Comparison of ENCODE assay signal across 11 mouse cellular contexts in the genomic region with DNA sequence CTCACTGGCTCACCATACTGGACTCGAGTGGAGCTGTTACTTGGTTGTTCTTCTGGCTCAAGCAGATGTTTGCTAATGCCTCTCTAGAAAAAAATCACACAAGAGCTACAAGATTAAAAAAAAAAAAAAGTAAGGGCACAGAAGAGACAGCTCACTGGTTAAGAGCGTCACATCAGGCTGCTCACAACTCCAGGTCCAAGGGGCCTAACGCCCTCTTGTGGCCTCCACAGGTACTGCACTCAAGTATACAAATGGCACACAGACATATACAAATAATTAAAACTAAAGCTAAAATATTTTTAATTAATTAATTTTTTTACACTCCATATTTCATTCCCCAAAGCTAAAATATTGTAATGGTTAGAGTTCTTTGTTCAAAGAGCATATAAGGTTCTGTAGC. TPM values are rescaled to one million over a fixed set of nuclear protein-coding genes. Genes with fewer than 3 reads are reported as not detected.
A peak's percentile ranks its signal among the peaks of the same experiment; 100 is the strongest.
DNase-seq lines count a peak whose midpoint lies in the region; ATAC-seq and TF ChIP-seq lines count a peak whose summit lies in the region.
"Had no signal": no experiment of that assay in that cellular context is flagged by ENCODE, and none has a peak within 500 bp of the region (broad histone marks: within the 10 kb centered on the region; RNA-seq: fewer than 3 reads in every experiment).

No protein-coding gene starts in this region.

- TF ChIP-seq EP300 in stomach, postnatal 0 days (optimal IDR thresholded peaks at IDR 0.05) = no peak

- no peak for ATAC-seq in intestine, postnatal 0 days
- no peak for ATAC-seq in intestine, embryonic 16.5 days
- ATAC-seq in stomach, postnatal 0 days (ENCODE audit: low FRiP score, low TSS enrichment) = no peak
- ATAC-seq in neural tube, embryonic 15.5 days (ENCODE audit: low FRiP score) = no peak

- H3K9me3 ChIP-seq in intestine, postnatal 0 days (ENCODE audit: control insufficient read depth) = no peaks in the 10 kb centered on the region
- no peaks in the 10 kb centered on the region for H3K9me3 ChIP-seq in intestine, embryonic 16.5 days (ENCODE audit: control insufficient read depth, low read length)
- H3K9me3 ChIP-seq in stomach, postnatal 0 days (ENCODE audit: control insufficient read depth, low read length) = no peaks in the 10 kb centered on the region
- no peaks in the 10 kb centered on the region for H3K9me3 ChIP-seq in neural tube, embryonic 15.5 days (replicated peaks)
- H3K9me3 ChIP-seq: hindbrain, embryonic 10.5 days; lung, embryonic 15.5 days had no signal

- H3K4me3 ChIP-seq in intestine, postnatal 0 days (ENCODE audit: low read depth, low read length) = no peak overlapping the region
- H3K4me3 ChIP-seq in intestine, embryonic 16.5 days (ENCODE audit: low read length) = no peak overlapping the region
- no peak overlapping the region for H3K4me3 ChIP-seq in spleen, adult 2 months (ENCODE audit: extremely low read depth, insufficient read depth, insufficient read length)
- H3K4me3 ChIP-seq in stomach, postnatal 0 days (ENCODE audit: low read depth, low read length) = no peak overlapping the region
- no peak overlapping the region for H3K4me3 ChIP-seq in neural tube, embryonic 15.5 days (replicated peaks)
- H3K4me3 ChIP-seq: hindbrain, embryonic 10.5 days; lung, embryonic 15.5 days had no signal

- H3K27me3 ChIP-seq in intestine, postnatal 0 days (replicated peaks; ENCODE audit: control insufficient read depth, insufficient read depth, low read length) = no peaks in the 10 kb centered on the region
- no peaks in the 10 kb centered on the region for H3K27me3 ChIP-seq in intestine, embryonic 16.5 days (replicated peaks; ENCODE audit: control insufficient read depth, insufficient read depth, low read length)
- H3K27me3 ChIP-seq in spleen, adult 2 months (ENCODE audit: control insufficient read depth, insufficient read depth, low read length) = no peaks in the 10 kb centered on the region
- H3K27me3 ChIP-seq in stomach, postnatal 0 days (ENCODE audit: control insufficient read depth, insufficient read depth, low read length) = no peaks in the 10 kb centered on the region
- no peaks in the 10 kb centered on the region for H3K27me3 ChIP-seq in neural tube, embryonic 15.5 days (replicated peaks)
- H3K27me3 ChIP-seq: lung, embryonic 15.5 days had no signal

- H3K4me1 ChIP-seq in intestine, postnatal 0 days (replicated peaks; ENCODE audit: control insufficient read depth, insufficient read depth, low read length) = no peaks in the 10 kb centered on the region; the same call in 1 of the 2 replicates
- H3K4me1 ChIP-seq in intestine, embryonic 16.5 days (ENCODE audit: control insufficient read depth, insufficient read depth, low read length) = peaks cover 7% of the 10 kb centered on the region
- peaks cover 2% of the 10 kb centered on the region; the same call in 1 of the 2 replicates for H3K4me1 ChIP-seq in spleen, adult 2 months (ENCODE audit: control insufficient read depth, insufficient read depth, insufficient read length)
- peaks cover 5% of the 10 kb centered on the region; the same call in 1 of the 2 replicates for H3K4me1 ChIP-seq in stomach, postnatal 0 days (replicated peaks; ENCODE audit: control insufficient read depth, insufficient read depth)
- H3K4me1 ChIP-seq in neural tube, embryonic 15.5 days = peaks cover 23% of the 10 kb centered on the region

- H3K4me2 ChIP-seq in intestine, postnatal 0 days (replicated peaks; ENCODE audit: low read depth) = no peak overlapping the region
- no peak overlapping the region for H3K4me2 ChIP-seq in intestine, embryonic 16.5 days (ENCODE audit: low read depth, low read length)
- H3K4me2 ChIP-seq in stomach, postnatal 0 days (replicated peaks; ENCODE audit: low read depth) = no peak overlapping the region
- H3K4me2 ChIP-seq in neural tube, embryonic 15.5 days = no peak overlapping the region
- H3K4me2 ChIP-seq: lung, embryonic 15.5 days had no signal

- no peak for TF ChIP-seq POLR2A in spleen, adult 2 months (IDR thresholded peaks at IDR 0.05; ENCODE audit: low read depth, low read length)

- no peak overlapping the region for H3K27ac ChIP-seq in intestine, postnatal 0 days (ENCODE audit: low read depth, low read length)
- no peak overlapping the region for H3K27ac ChIP-seq in intestine, embryonic 16.5 days (ENCODE audit: low read length)
- no peak overlapping the region for H3K27ac ChIP-seq in spleen, adult 2 months (ENCODE audit: insufficient read depth, low read length)
- H3K27ac ChIP-seq in stomach, postnatal 0 days (replicated peaks) = no peak overlapping the region
- H3K27ac ChIP-seq in neural tube, embryonic 15.5 days (replicated peaks) = no peak overlapping the region
- H3K27ac ChIP-seq: hindbrain, embryonic 10.5 days; lung, embryonic 15.5 days had no signal

- H3K9ac ChIP-seq in intestine, postnatal 0 days (ENCODE audit: low read depth, low read length) = no peak overlapping the region
- no peak overlapping the region for H3K9ac ChIP-seq in intestine, embryonic 16.5 days (ENCODE audit: low read depth, low read length)
- no peak overlapping the region for H3K9ac ChIP-seq in stomach, postnatal 0 days (ENCODE audit: low read length)
- no peak overlapping the region for H3K9ac ChIP-seq in neural tube, embryonic 15.5 days (replicated peaks)
- H3K9ac ChIP-seq: lung, embryonic 15.5 days had no signal

- no peaks in the 10 kb centered on the region for H3K36me3 ChIP-seq in intestine, postnatal 0 days (ENCODE audit: control insufficient read depth, insufficient read depth)
- no peaks in the 10 kb centered on the region for H3K36me3 ChIP-seq in intestine, embryonic 16.5 days (ENCODE audit: control insufficient read depth, insufficient read depth, low read length)
- no peaks in the 10 kb centered on the region for H3K36me3 ChIP-seq in spleen, adult 2 months (ENCODE audit: control insufficient read depth, insufficient read depth, low read length)
- H3K36me3 ChIP-seq in stomach, postnatal 0 days (ENCODE audit: control insufficient read depth, insufficient read depth, low read length) = no peaks in the 10 kb centered on the region
- no peaks in the 10 kb centered on the region for H3K36me3 ChIP-seq in neural tube, embryonic 15.5 days
- H3K36me3 ChIP-seq: hindbrain, embryonic 10.5 days; lung, embryonic 15.5 days had no signal

- DNase-seq in spleen, adult 2 months (ENCODE audit: low read depth in 1 of 2, low spot score in 2 of 2) = no peak
- DNase-seq in spleen, postnatal 36 days (ENCODE audit: low spot score in 2 of 2) = no peak
- peak; percentile 70 for DNase-seq in R1 (ENCODE audit: low read depth, low spot score)
- DNase-seq in stomach, postnatal 0 days (ENCODE audit: low spot score) = no peak
- DNase-seq in adrenal gland, postnatal 14 days = no peak
- DNase-seq: cerebellum, postnatal 36 days had no signal

- TF ChIP-seq CTCF in intestine, postnatal 0 days (IDR thresholded peaks at IDR 0.05; ENCODE audit: low read depth) = peak; percentile 55
- TF ChIP-seq CTCF in spleen, adult 2 months (IDR thresholded peaks at IDR 0.05; ENCODE audit: extremely low read depth, insufficient read depth, insufficient read length, insufficient replicate concordance) = peak; percentile 33; the same call in 1 of the 2 replicates
- peak; percentile 59 for TF ChIP-seq CTCF in stomach, postnatal 0 days (IDR thresholded peaks at IDR 0.05; ENCODE audit: low read depth)

- WGBS in intestine, postnatal 0 days = 60% methylated on average over 3 of the region's 3 CpGs
- WGBS in intestine, embryonic 16.5 days = 57% methylated on average over 3 of the region's 3 CpGs
- WGBS in spleen, adult 2 months = 68% methylated on average over 3 of the region's 3 CpGs
- 61% methylated on average over 3 of the region's 3 CpGs for WGBS in stomach, postnatal 0 days
- 56% methylated on average over 3 of the region's 3 CpGs for WGBS in neural tube, embryonic 15.5 days

RNA-seq across cellular contexts. Expression of gene Ano6, which starts 3.1 kb away (rescaled TPM):
- 23.9 and 30.5 TPM in 2 replicates for polyA plus RNA-seq in intestine, postnatal 0 days (2015; fragmentation: Nextera tagmentation; extraction: Ambion mirVana)
- polyA plus RNA-seq in intestine, embryonic 16.5 days (2015; fragmentation: Nextera tagmentation; extraction: Ambion mirVana) = 51.5 and 63.1 TPM in 2 replicates
- polyA plus RNA-seq in spleen, adult 2 months (2012; rRNA removed) = 22.8 and 23.9 TPM in 2 replicates
- 16.2 and 16.5 TPM in 2 replicates for polyA plus RNA-seq in stomach, postnatal 0 days (2015; fragmentation: Nextera tagmentation; extraction: Ambion mirVana)
- total RNA-seq in adrenal gland, postnatal 14 days (2021) = 57.2 and 69.4 TPM in 2 replicates
- 27.0 and 32.5 TPM in 2 replicates for polyA plus RNA-seq in neural tube, embryonic 15.5 days (2015; fragmentation: Nextera tagmentation; extraction: Ambion mirVana)
